Mouse (Mus musculus): ENCODE results near the gene Clybl.

- TF ChIP-seq CTCF (IDR thresholded peaks at IDR 0.05; ENCODE audit: control insufficient read depth, insufficient read depth, insufficient replicate concordance, low read depth, low read length) (no peak), POLR2A (IDR thresholded peaks at IDR 0.05; ENCODE audit: control insufficient read depth, low read depth, low read length) (no peak)
Observed at GRCm38 (mm10) chr14:122271104-122271746, 89.7 kb downstream of the Clybl start.

Data from testis, adult 2 months (tissue).